Mouse (Mus musculus) embryonic fibroblast, embryonic 13.5 days (primary cell): ENCODE results near the gene Trip12.

ENCODE experiments used
- CTCF ChIP-seq: IDR thresholded peaks from 2 replicates; pipeline ENCODE4 v1.5.1; 2011; ENCODE audit warnings: mild to moderate bottlenecking, control low read depth, low read length, moderate library complexity, borderline replicate concordance; ENCODE audit not compliant: insufficient read depth
- POLR2A ChIP-seq: IDR thresholded peaks from 2 replicates; pipeline ENCODE4 v1.6.1; 2011; ENCODE audit warnings: low read depth, mild to moderate bottlenecking, control low read depth, low read length, moderate library complexity

DNA sequence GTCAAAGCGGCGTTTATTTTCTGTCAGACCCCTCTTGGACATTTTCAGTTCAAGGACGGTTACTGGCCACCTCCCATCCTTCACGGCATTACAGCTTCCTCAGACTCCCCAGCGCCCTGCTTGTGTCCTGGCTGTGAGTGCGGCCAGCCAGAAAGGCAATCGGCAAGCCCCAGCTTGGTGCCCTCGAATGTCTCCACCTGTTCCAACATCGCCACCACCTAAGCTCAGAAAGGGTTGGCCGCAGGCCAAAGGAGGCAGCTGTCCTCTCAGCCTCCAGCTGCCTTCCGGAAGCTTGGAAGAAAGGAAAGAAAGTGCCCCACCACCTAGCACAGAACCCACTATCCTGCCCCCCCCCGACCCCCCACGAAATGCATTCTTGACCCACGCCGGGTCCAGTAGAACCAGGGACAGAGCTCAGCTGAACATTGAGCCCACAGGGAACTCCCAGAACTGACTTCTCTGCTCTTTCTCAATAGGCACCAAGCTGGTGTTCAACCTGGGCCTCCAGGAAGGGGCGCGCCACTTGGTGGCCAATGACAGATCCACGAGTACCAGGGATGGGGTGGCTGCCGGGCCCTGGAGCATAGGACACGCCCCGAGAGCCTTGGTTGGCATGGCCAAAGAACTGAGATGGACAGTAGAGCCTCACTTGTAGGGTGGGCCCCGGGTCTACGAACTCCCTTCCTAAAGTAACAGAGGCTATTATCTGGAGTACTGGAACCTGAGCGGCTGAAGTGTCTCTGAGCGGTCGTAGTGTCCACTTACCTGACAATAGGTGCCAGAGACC is 145.4 kb downstream of the Trip12 start:
- TF ChIP-seq CTCF (no peak), POLR2A (no peak)
